Mouse (Mus musculus): ENCODE data around the gene Commd9.

GRCm38 (mm10) chr2:101862219-101863123 is 23.6 kb upstream of the Commd9 start:
- TF ChIP-seq CTCF (IDR thresholded peaks at IDR 0.05; ENCODE audit: borderline replicate concordance, insufficient read depth, low read depth, low read length) (no peak), POLR2A (IDR thresholded peaks at IDR 0.05; ENCODE audit: borderline replicate concordance, insufficient read depth, low read length) (no peak)
